Mouse (Mus musculus) neural tube, embryonic 15.5 days (tissue): ENCODE measurements around the gene Pygo1. TPM values are rescaled to one million over a fixed set of nuclear protein-coding genes. Genes with fewer than 3 reads are reported as not detected.

Experiments used
- ATAC-seq: fragments of 200-750 bp; cut with Nextera tagmentation; 2 replicates; pipeline ENCODE4 v1.8.0; 2017; ENCODE audit warnings: mild to moderate bottlenecking, moderate TSS enrichment, moderate library complexity; ENCODE audit not compliant: low FRiP score
- H3K27ac ChIP-seq: fragments of 300-500 bp; sonication (generic); replicated peaks from 2 replicates; pipeline ENCODE4 v1.5.1; 2015; ENCODE audit warnings: mild to moderate bottlenecking, inconsistent platforms
- H3K27me3 ChIP-seq: fragments of 300-500 bp; sonication (generic); replicated peaks from 2 replicates; pipeline ENCODE4 v1.6.1; 2015; ENCODE audit warnings: inconsistent platforms
- H3K36me3 ChIP-seq: fragments of 300-500 bp; sonication (generic); 2 replicates; pipeline ENCODE4 v1.6.1; 2015; ENCODE audit warnings: inconsistent platforms
- H3K4me1 ChIP-seq: fragments of 300-500 bp; sonication (generic); 2 replicates; pipeline ENCODE4 v1.6.1; 2015; ENCODE audit warnings: inconsistent platforms
- H3K4me2 ChIP-seq: fragments of 300-500 bp; sonication (generic); 2 replicates; pipeline ENCODE4 v1.6.1; 2015; ENCODE audit warnings: inconsistent platforms, mild to moderate bottlenecking, moderate library complexity
- H3K4me3 ChIP-seq: fragments of 300-500 bp; sonication (generic); replicated peaks from 2 replicates; pipeline ENCODE4 v1.5.1; 2015; ENCODE audit warnings: mild to moderate bottlenecking, inconsistent platforms
- H3K9ac ChIP-seq: fragments of 300-500 bp; sonication (generic); replicated peaks from 2 replicates; pipeline ENCODE4 v1.6.1; 2015; ENCODE audit warnings: mild to moderate bottlenecking, inconsistent platforms
- H3K9me3 ChIP-seq: fragments of 300-500 bp; sonication (generic); replicated peaks from 2 replicates; pipeline ENCODE4 v1.6.1; 2016; ENCODE audit warnings: inconsistent platforms
- WGBS: fragments of 180-500 bp; shearing (Covaris S2); methylation state at CpG from one replicate; pipeline ENCODE4 v1.1.7; 2015; ENCODE audit warnings: mixed read lengths; 5-methylcytosine and 5-hydroxymethylcytosine counted together
- polyA plus RNA-seq: library from polyadenylated mRNA; unstranded; fragments of >200 nt; fragmentation: Nextera tagmentation; extraction: Ambion mirVana; gene quantifications from 2 replicates; pipeline ENCODE4 v1.2.1, GENCODE M21; 2015

Pygo1 gene
- polyA plus RNA-seq = 12.2 and 14.6 TPM in 2 replicates

DNA sequence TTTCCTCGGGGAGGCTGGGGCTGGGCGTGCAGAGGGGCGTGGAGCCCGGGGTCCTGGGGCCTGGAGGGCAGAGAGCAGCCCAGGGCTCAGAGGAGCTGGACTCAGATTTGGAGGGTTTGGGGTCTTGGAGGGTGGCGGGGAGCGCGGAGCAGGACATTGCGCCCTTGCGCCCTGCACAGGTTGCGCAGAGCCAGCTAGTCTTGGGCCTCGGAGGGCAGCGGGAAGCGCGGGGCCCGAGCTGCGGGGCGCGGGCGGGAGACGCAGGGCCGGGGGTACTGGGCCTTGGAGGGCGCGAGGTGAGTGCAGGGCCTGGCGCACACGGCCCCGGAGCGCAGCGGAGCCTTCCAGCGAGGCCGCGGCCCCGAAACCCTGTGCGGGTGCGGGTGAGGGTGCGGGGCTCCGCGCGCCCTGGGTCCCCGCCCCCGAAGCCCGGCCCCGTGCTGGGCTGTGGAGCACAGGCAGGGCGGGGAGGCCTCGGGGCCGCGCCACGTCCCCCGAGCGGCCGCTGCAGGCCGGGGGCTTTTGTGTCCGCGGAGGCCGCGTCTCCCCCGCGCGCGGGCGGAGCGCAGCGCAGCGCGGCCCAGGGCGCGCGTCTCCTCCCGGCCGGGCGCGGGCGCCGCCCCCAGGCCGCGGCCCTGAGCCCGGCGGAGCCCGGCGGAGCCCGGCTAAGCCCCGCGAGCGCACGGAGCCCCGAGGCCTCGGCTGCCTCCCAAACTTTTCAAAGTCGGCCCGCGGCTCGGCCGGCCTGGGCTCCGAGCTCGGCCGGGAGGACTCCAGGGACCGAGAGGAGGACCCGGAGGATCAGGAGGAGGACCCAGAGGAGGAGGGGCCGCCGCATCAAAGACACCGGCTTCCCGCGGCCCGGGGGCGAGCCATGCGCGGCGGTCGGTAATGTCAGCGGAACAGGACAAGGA, at the start of gene Pygo1:
Gene Pygo1 (plus strand): TSS at position 625 of the 914 bp plus-strand sequence.
- peak within 1 kb of the TSS; percentile 82 for H3K4me3 ChIP-seq
- 1% methylated on average over 69 of the region's 108 CpGs for WGBS

DNA sequence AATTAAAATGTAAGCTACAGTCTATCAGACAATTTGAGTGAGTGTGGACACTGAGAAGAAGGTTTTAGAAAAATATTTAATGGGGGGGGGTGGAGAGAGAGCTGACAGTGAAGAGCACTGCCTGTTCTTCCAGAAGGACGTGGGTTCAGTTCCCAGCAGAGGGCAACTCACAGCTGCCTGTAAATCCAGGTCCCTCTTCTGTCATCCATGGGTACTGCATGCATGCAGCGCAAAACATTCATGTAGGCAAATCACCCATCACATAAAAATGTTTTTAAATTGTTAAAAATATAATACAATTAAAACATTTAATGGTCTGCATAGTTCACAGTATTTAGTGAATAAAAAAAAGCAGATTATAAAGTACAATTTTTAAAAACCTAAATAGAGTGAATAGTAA, 49.6 kb upstream of the Pygo1 start:
- no peak overlapping the region for H3K4me3 ChIP-seq
- no peak for ATAC-seq
- WGBS = 86% methylated on average over 2 of the region's 2 CpGs
- H3K27me3 ChIP-seq = no peaks in the 10 kb centered on the region
- H3K9me3 ChIP-seq = no peaks in the 10 kb centered on the region
- peaks cover 26% of the 10 kb centered on the region for H3K4me1 ChIP-seq
- H3K9ac ChIP-seq = no peak overlapping the region
- no peaks in the 10 kb centered on the region for H3K36me3 ChIP-seq
- no peak overlapping the region for H3K27ac ChIP-seq
- no peak overlapping the region for H3K4me2 ChIP-seq

More for the DNA sequence above, at the start of gene Pygo1:
- peak within 1 kb of the TSS; percentile 98 for H3K4me2 ChIP-seq
- H3K27ac ChIP-seq = peak within 1 kb of the TSS; percentile 87
- ATAC-seq = peak; percentile 88
- H3K27me3 ChIP-seq = no peaks in the 10 kb centered on the region
- H3K36me3 ChIP-seq = no peaks in the 10 kb centered on the region
- peaks cover 31% of the 10 kb centered on the region for H3K4me1 ChIP-seq
- H3K9ac ChIP-seq = peak within 1 kb of the TSS; percentile 90
- H3K9me3 ChIP-seq = no peaks in the 10 kb centered on the region

DNA sequence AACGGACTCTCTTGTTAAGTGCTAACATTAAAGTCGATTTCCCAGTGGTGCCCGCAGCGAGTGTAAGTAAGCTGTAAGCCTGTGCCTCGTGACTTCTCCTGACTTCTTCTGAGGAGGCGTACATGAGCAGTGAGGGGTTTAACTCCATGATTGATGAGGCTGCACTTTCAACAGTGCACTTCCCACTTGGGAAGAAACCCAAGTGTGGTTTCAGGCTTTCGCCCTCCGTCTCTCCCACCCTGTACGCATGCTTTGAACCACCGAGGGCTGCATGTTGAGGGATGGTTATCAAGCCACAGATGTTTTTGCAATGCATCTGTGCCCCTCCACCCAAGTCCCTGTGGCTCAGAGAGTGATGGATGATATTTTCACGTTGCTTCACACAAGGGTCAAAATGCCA, 47.5 kb upstream of the Pygo1 start:
- H3K36me3 ChIP-seq = no peaks in the 10 kb centered on the region
- H3K4me2 ChIP-seq = peak overlapping the region; percentile 39
- H3K9ac ChIP-seq = no peak overlapping the region
- no peaks in the 10 kb centered on the region for H3K27me3 ChIP-seq
- no peaks in the 10 kb centered on the region for H3K9me3 ChIP-seq
- H3K4me1 ChIP-seq = peaks cover 21% of the 10 kb centered on the region
- WGBS = 9% methylated on average over 11 of the region's 11 CpGs
- peak; percentile 33; the same call in 1 of the 2 replicates for ATAC-seq
- H3K27ac ChIP-seq = no peak overlapping the region
- no peak overlapping the region for H3K4me3 ChIP-seq

DNA sequence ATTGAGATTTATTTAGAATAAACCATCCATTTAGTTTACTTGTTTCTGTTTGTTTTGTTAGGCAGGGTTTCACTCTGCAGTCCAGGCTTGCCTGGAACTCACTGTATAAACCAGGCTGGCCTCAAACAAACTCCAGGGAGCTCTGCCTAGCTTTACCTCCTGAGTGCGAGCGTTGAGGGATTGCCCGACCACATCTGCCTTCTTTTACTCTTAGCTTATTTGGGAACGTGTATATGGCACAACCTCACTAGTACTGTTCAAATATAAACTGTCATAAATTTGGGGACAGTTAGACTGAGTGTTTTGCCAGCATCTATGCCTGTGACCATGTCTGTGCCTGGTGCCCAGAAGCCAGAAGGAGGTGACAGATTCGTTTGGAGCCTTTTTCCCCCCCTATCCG, 46.8 kb upstream of the Pygo1 start:
- Histone ChIP-seq H3K9ac (no peak overlapping the region), H3K4me2 (no peak overlapping the region), H3K27ac (no peak overlapping the region), H3K4me1 (peaks cover 21% of the 10 kb centered on the region), H3K4me3 (no peak overlapping the region), H3K9me3 (no peaks in the 10 kb centered on the region), H3K27me3 (no peaks in the 10 kb centered on the region), H3K36me3 (no peaks in the 10 kb centered on the region)
- no peak for ATAC-seq
- WGBS = 41% methylated on average over 6 of the region's 6 CpGs

DNA sequence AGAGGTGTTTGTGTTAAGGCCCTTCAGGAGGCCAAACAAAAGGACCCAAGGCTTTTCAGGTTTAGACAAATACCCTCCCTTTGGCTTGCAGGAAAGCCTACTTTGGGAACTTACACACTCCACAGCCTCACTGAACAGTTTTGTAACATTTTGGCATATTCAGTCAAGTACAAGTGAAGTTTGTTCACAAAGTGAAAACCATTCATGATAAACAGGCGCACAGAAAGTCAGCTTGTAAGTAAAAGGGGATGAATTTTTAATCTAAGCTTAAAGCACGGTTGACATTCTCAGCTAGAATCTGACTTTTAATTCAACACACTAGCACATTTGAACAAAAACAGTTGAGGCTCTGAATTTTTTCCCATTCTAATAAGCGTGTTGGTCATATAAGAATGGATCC, 45.8 kb upstream of the Pygo1 start:
- H3K9me3 ChIP-seq = no peaks in the 10 kb centered on the region
- no peak for ATAC-seq
- WGBS = 64% methylated on average over 3 of the region's 3 CpGs

DNA sequence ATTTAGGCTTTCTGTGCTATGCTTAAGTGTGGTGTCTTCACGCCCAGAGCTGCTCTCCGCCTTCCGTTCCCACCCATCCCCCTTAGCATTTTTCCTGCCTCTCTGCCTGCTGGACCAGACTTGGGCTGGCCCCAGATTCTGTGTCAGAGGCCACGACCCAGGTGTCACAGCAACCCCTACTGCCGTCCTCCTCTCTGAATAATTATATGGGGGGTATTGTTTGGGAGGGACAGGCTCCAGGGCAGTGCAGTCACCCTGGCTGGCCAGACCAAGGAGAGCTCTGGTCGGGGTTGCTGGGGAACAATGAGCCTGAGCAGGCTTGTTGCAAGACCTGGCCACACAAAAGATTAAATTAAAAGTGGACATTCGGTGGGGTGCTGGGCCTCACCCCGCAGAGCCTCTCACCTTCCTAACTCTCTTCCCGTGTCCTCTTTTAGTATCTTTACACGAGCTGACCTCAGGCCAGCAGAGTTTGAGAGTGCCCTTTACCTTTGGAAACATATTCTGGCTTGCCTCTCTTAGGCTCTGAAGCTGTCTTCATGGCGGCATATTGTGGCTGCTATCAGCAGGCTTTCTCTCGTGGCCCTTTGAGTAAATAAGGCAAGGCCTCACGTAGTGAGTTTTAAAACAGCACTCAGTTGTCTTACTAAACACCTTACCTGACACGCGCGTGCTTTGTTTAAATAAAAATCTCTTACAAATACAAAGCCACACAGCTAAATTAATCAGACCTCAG, 45.1 kb upstream of the Pygo1 start:
- no peak overlapping the region for H3K4me3 ChIP-seq
- H3K9me3 ChIP-seq = no peaks in the 10 kb centered on the region
- ATAC-seq = no peak
- no peak overlapping the region for H3K27ac ChIP-seq
- no peak overlapping the region for H3K4me2 ChIP-seq
- no peaks in the 10 kb centered on the region for H3K36me3 ChIP-seq
- no peaks in the 10 kb centered on the region for H3K27me3 ChIP-seq
- WGBS = 25% methylated on average over 16 of the region's 16 CpGs
- H3K9ac ChIP-seq = no peak overlapping the region
- peaks cover 21% of the 10 kb centered on the region for H3K4me1 ChIP-seq

More for the DNA sequence above, 45.8 kb upstream of the Pygo1 start:
- no peak overlapping the region for H3K9ac ChIP-seq
- H3K27me3 ChIP-seq = no peaks in the 10 kb centered on the region
- H3K4me1 ChIP-seq = peaks cover 21% of the 10 kb centered on the region
- no peak overlapping the region for H3K4me2 ChIP-seq
- no peak overlapping the region for H3K4me3 ChIP-seq
- no peak overlapping the region for H3K27ac ChIP-seq
- no peaks in the 10 kb centered on the region for H3K36me3 ChIP-seq

DNA sequence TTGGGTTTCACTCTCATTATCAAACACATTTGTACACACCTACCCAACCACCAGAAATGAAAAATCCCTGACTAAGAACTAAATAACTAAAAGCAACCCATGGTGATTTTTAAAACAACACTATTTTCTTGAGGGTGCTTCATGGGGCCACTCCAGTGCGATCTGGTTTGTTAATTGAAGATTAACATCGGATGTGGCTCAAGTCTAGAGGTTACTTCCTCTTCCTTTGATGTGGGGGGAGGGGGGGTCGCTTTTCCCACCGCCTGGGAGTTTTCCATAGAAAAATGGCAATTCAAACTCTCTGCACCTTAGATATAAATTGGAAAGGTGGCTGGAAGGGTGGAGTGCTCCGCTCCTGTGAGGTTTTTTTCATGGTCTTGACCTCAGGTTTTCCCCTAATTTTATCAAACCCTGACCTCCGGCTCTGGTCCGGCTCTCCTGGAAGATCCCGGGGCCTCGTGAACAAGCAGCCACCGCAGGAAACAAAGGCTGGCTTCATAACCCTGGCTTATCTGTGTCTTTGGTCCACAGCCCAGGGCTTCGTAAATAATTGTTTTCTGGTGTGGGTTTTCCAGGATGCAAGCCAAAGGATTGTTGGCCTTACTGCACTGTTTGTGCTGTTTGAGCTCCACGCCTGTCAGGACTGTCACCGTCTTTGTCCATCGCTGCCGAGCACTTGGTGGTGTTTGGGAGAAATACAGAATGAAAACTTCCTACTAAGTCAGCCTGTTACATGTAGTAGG, 44.2 kb upstream of the Pygo1 start:
- 26% methylated on average over 15 of the region's 15 CpGs for WGBS
- no peak overlapping the region for H3K9ac ChIP-seq
- H3K4me2 ChIP-seq = no peak overlapping the region

DNA sequence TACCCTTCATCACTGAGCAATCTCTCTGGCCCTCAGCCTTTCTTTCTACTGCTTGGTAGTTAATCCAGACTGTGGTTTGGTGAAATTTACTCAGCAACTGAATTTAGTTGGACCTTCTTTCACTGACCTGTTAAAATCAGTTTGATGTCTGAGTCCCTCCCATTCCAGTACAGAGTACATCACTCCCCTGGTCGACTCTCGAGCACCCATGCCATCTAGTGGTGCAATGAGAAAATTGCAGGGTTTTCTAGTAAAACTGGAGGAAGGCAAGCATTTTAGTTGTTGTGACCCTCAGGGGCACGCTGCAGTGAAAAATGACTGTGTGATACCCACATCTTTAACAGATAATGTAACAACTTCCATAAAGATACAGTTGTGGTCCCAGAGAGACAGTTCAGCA, 41.5 kb upstream of the Pygo1 start:
- H3K27me3 ChIP-seq = no peaks in the 10 kb centered on the region
- H3K4me3 ChIP-seq = no peak overlapping the region
- 16% methylated on average over 3 of the region's 3 CpGs for WGBS
- peak; percentile 71; the same call in 1 of the 2 replicates for ATAC-seq
- H3K4me1 ChIP-seq = peaks cover 15% of the 10 kb centered on the region
- no peaks in the 10 kb centered on the region for H3K9me3 ChIP-seq
- H3K4me2 ChIP-seq = no peak overlapping the region
- H3K27ac ChIP-seq = no peak overlapping the region
- H3K9ac ChIP-seq = no peak overlapping the region
- no peaks in the 10 kb centered on the region for H3K36me3 ChIP-seq

More for the DNA sequence above, 44.2 kb upstream of the Pygo1 start:
- no peaks in the 10 kb centered on the region for H3K27me3 ChIP-seq
- H3K27ac ChIP-seq = 0 out of 2 replicates have a peak overlapping the region, but pooled peaks have one; percentile 0
- no peaks in the 10 kb centered on the region for H3K9me3 ChIP-seq
- H3K36me3 ChIP-seq = no peaks in the 10 kb centered on the region
- H3K4me1 ChIP-seq = peaks cover 21% of the 10 kb centered on the region
- no peak for ATAC-seq
- no peak overlapping the region for H3K4me3 ChIP-seq

DNA sequence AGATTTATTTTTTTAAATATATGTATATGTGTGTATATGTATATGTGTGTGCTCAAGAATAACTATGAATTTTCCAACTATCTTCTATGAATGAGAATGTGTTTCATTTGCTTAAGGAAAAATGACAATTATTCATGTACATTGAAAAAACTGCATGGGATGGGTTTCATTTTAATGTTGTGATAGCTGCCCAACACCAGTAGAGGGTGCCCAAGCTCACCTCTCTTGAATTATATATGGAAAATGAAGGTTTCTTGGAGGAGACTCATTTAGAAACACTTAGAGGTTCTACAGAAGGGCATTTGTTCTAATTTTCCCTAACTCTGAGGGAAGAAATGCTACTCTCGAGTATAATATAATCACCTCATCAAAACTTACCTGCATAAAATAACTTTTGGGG, 35.7 kb upstream of the Pygo1 start:
- Histone ChIP-seq H3K4me1 (no peaks in the 10 kb centered on the region), H3K9ac (no peak overlapping the region), H3K27me3 (no peaks in the 10 kb centered on the region), H3K36me3 (no peaks in the 10 kb centered on the region), H3K4me3 (no peak overlapping the region), H3K27ac (no peak overlapping the region), H3K4me2 (no peak overlapping the region), H3K9me3 (no peaks in the 10 kb centered on the region)
- WGBS = 90% methylated on average over 1 of the region's 1 CpGs
- ATAC-seq = no peak

DNA sequence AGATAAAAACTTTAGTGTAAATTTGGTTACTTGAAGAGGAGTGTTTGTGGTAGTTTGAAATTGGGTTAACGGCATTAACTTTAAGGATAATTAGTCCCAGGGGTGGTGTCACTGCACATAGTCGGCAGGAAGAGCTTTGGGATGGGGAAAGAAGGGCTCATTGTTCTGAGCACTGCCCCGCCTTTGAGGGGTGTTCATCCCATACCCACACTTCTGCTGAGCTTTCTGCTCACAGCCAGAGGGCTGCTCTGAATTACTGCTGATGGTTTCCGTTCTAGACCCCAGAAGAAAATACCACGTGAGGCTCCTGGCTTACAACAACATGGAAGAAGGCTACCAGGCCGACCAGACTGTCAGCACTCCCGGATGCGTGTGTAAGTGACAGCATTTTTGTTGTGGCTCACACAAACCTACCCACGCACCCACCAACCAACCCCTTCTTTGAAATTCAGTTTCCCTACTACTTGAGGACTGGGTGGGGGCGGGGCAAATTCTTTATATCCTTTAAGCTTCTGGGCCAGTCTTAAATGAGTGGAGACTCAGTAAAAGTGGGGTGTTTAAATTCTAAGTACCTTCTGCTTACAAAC, 34.9 kb upstream of the Pygo1 start:
- no peaks in the 10 kb centered on the region for H3K4me1 ChIP-seq
- ATAC-seq = no peak
- no peak overlapping the region for H3K9ac ChIP-seq
- no peaks in the 10 kb centered on the region for H3K9me3 ChIP-seq
- H3K27me3 ChIP-seq = no peaks in the 10 kb centered on the region
- H3K36me3 ChIP-seq = no peaks in the 10 kb centered on the region
- H3K4me3 ChIP-seq = no peak overlapping the region
- WGBS = 80% methylated on average over 10 of the region's 10 CpGs
- H3K27ac ChIP-seq = no peak overlapping the region
- H3K4me2 ChIP-seq = no peak overlapping the region

DNA sequence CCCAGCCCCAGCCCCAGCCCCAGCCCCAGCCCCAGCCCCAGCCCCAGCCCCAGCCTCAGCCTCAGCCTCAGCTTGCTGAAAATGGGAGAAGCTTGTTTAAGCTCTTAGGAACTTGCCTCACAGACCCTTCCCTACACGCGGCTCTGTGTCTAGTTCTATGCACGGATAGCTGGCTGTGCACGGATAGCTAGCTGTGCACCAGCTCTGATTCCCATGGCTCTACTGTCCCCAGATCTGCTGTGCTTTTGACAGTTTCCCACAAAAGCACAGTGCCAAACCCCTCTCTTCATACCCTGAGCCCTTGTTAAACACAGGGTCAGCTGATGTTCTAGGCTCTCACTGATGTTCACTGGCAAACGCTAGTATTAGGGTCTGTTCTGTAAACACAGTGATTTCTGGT, 32.7 kb upstream of the Pygo1 start:
- ATAC-seq = no peak
- H3K27me3 ChIP-seq = no peaks in the 10 kb centered on the region
- no peak overlapping the region for H3K4me2 ChIP-seq
- H3K9ac ChIP-seq = no peak overlapping the region
- H3K9me3 ChIP-seq = no peaks in the 10 kb centered on the region
- no peak overlapping the region for H3K4me3 ChIP-seq
- H3K36me3 ChIP-seq = no peaks in the 10 kb centered on the region
- no peaks in the 10 kb centered on the region for H3K4me1 ChIP-seq
- no peak overlapping the region for H3K27ac ChIP-seq
- 98% methylated on average over 5 of the region's 5 CpGs for WGBS
